Mouse (Mus musculus): ENCODE data around the gene Gpa33.

DNA sequence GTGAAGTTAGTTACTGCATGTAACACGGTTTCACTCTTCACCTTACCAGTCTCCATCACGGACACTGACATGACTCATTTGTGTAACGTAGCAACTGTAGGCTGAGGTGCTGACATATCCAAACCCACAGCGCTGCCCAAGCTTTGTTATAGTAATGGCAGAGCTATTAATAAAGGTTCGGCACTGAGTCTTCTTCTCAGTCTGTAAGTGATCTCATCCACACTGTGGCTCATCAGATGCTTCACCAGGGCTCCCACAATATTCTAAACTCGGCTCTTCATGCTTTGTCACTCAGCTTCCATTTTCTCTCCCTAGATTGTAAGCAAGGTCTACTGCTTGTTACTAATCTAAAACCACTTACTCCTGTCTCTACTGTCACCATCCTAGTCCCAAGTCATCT lies 79.3 kb downstream of the Gpa33 start:
- TF ChIP-seq CTCF (IDR thresholded peaks at IDR 0.05; ENCODE audit: low read depth) (no peak), EP300 (IDR thresholded peaks at IDR 0.05; ENCODE audit: low read depth) (no peak)
